Mouse (Mus musculus): Measurements from ENCODE around the gene Alpl. TPM values are rescaled to one million over a fixed set of nuclear protein-coding genes. Genes with fewer than 3 reads are reported as not detected.

The Alpl gene
- polyA plus RNA-seq, 1 experiment from 2014 or later, result 149 TPM

DNA sequence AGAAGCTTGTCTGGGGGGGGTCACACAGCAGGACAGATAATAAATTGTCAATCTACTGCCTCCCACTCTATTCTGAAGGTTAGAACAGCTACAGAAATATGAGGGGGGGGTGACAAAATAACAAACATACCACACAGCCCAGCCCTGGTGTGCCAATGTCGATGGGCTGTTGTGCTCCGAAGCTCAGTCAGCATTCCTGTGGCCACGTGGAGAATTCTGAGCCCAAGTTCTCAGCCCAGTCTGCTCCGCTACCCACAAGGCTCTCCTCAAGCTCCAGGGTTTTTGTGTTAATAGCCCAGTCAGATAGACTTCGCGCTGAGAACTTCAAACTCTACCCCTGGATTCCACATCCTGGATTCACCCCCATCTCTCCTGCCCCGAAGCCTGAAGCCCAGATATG lies 2.6 kb downstream of the Alpl start:
- peaks cover 7% of the 10 kb centered on the region for H3K27me3 ChIP-seq (replicated peaks; ENCODE audit: control insufficient read depth, insufficient read depth, low read length)
- 74% methylated on average over 7 of the region's 7 CpGs for WGBS
- no peak overlapping the region; the same call in 1 of the 2 replicates for H3K4me3 ChIP-seq (ENCODE audit: low read depth, low read length)
- H3K27ac ChIP-seq (replicated peaks; ENCODE audit: low read depth, low read length), result peak overlapping the region; percentile 76; the same call in 1 of the 2 replicates
- ATAC-seq (ENCODE audit: low read depth), result no peak
- peak overlapping the region; percentile 94; the same call in 1 of the 2 replicates for H3K4me2 ChIP-seq (ENCODE audit: low read depth, low read length)
- no peak for DNase-seq (ENCODE audit: low spot score)
- peaks cover 17% of the 10 kb centered on the region for H3K4me1 ChIP-seq (ENCODE audit: control insufficient read depth, insufficient read depth, low read length)
- no peaks in the 10 kb centered on the region for H3K36me3 ChIP-seq (ENCODE audit: control insufficient read depth, insufficient read depth, low read length)
- no peak overlapping the region for H3K9ac ChIP-seq (ENCODE audit: low read depth, low read length)
- H3K9me3 ChIP-seq (ENCODE audit: control insufficient read depth, low read length), result no peaks in the 10 kb centered on the region

- 16% methylated on average over 7 of the region's 7 CpGs for whole genome bisulfite sequencing
- no peak overlapping the region for H3K9ac ChIP-seq (ENCODE audit: low read depth, low read length)
- no peaks in the 10 kb centered on the region for H3K9me3 ChIP-seq (ENCODE audit: control insufficient read depth, low read length)
- 0 out of 2 replicates have a peak overlapping the region, but pooled peaks have one; percentile 1 for H3K4me2 ChIP-seq (ENCODE audit: low read depth, low read length)
- no peaks in the 10 kb centered on the region for H3K36me3 ChIP-seq (ENCODE audit: control insufficient read depth, insufficient read depth, low read length)
- DNase-seq (ENCODE audit: low spot score), result peak; percentile 94
- peak; percentile 48 for ATAC-seq (ENCODE audit: low read depth)
- H3K27me3 ChIP-seq (replicated peaks; ENCODE audit: control insufficient read depth, insufficient read depth, low read length), result peaks cover 7% of the 10 kb centered on the region
- H3K27ac ChIP-seq (replicated peaks; ENCODE audit: low read depth, low read length), result peak overlapping the region; percentile 46
- H3K4me1 ChIP-seq (ENCODE audit: control insufficient read depth, insufficient read depth, low read length), result peaks cover 17% of the 10 kb centered on the region
- H3K4me3 ChIP-seq (ENCODE audit: low read depth, low read length), result no peak overlapping the region
Observed at GRCm38 (mm10) chr4:137791440-137791839, 4.7 kb downstream of the Alpl start.

DNA sequence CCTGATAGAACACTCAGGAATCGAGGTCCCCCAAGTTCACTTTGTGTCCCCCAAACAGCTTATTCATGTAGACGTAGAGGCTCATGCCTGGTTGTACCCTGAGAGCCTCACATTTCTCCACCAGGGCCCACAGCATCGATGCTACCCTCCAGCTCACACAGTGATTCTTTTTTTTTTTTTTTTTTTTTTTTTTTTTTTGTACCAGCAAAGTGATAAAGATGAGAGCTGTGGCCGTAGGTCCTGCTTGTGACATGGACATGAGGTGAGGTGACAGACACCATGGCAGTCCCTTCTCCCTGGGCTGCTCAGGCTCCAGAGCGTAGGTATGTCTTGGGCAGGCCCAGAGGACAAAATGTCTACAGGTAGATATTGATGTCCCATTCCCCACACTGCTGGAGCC lies 5.2 kb downstream of the Alpl start:
- peaks cover 16% of the 10 kb centered on the region for H3K4me1 ChIP-seq (ENCODE audit: control insufficient read depth, insufficient read depth, low read length)
- no peak overlapping the region for H3K9ac ChIP-seq (ENCODE audit: low read depth, low read length)
- H3K27ac ChIP-seq (replicated peaks; ENCODE audit: low read depth, low read length), result peak overlapping the region; percentile 44
- H3K4me2 ChIP-seq (ENCODE audit: low read depth, low read length), result no peak overlapping the region
- no peaks in the 10 kb centered on the region for H3K9me3 ChIP-seq (ENCODE audit: control insufficient read depth, low read length)
- DNase-seq (ENCODE audit: low spot score) (no peak), ATAC-seq (ENCODE audit: low read depth) (no peak)
- H3K27me3 ChIP-seq (replicated peaks; ENCODE audit: control insufficient read depth, insufficient read depth, low read length), result peaks cover 6% of the 10 kb centered on the region
- WGBS, result 85% methylated on average over 5 of the region's 5 CpGs
- H3K4me3 ChIP-seq (ENCODE audit: low read depth, low read length), result no peak overlapping the region
- H3K36me3 ChIP-seq (ENCODE audit: control insufficient read depth, insufficient read depth, low read length), result no peaks in the 10 kb centered on the region

GRCm38 (mm10) chr4:137788511-137789049 lies 7.6 kb downstream of the Alpl start:
- ATAC-seq (ENCODE audit: low read depth), result no peak
- Histone ChIP-seq H3K36me3 (ENCODE audit: control insufficient read depth, insufficient read depth, low read length) (no peaks in the 10 kb centered on the region), H3K27ac (replicated peaks; ENCODE audit: low read depth, low read length) (no peak overlapping the region), H3K9me3 (ENCODE audit: control insufficient read depth, low read length) (no peaks in the 10 kb centered on the region), H3K27me3 (replicated peaks; ENCODE audit: control insufficient read depth, insufficient read depth, low read length) (no peaks in the 10 kb centered on the region), H3K4me2 (ENCODE audit: low read depth, low read length) (no peak overlapping the region), H3K4me1 (ENCODE audit: control insufficient read depth, insufficient read depth, low read length) (peaks cover 24% of the 10 kb centered on the region), H3K4me3 (ENCODE audit: low read depth, low read length) (no peak overlapping the region), H3K9ac (ENCODE audit: low read depth, low read length) (no peak overlapping the region)
- DNase-seq (ENCODE audit: low spot score), result no peak
- WGBS, result 70% methylated on average over 7 of the region's 7 CpGs

- no peak for DNase-seq (ENCODE audit: low spot score)
- ATAC-seq (ENCODE audit: low read depth), result no peak
- WGBS, result 80% methylated on average over 7 of the region's 7 CpGs
- Histone ChIP-seq H3K36me3 (ENCODE audit: control insufficient read depth, insufficient read depth, low read length) (no peaks in the 10 kb centered on the region), H3K9me3 (ENCODE audit: control insufficient read depth, low read length) (no peaks in the 10 kb centered on the region), H3K4me2 (ENCODE audit: low read depth, low read length) (no peak overlapping the region), H3K27me3 (replicated peaks; ENCODE audit: control insufficient read depth, insufficient read depth, low read length) (no peaks in the 10 kb centered on the region), H3K4me3 (ENCODE audit: low read depth, low read length) (no peak overlapping the region), H3K9ac (ENCODE audit: low read depth, low read length) (no peak overlapping the region), H3K27ac (replicated peaks; ENCODE audit: low read depth, low read length) (no peak overlapping the region), H3K4me1 (ENCODE audit: control insufficient read depth, insufficient read depth, low read length) (peaks cover 26% of the 10 kb centered on the region)
Observed at GRCm38 (mm10) chr4:137787589-137788289, 8.4 kb downstream of the Alpl start.

DNA sequence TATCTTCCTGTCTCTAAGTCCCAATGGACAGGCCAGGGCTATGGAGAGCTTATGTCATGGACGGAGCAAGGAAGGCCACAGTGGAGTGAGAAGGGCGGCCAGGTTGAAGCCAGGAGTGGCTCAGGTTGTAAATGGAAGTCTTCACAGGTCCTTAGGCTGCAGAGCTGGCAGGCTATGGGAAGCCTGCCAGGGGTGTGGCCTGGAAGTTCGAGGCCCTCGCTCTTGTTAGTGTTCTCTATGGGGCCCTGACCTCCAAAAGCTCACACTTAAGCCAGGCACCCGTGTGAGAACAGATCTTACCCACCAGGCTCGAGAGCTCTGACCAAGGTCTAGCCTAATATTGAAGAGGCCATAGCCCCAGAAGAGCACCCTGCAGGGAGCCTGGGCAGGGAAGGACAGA lies 9.7 kb downstream of the Alpl start:
- 82% methylated on average over 6 of the region's 6 CpGs for WGBS
- ATAC-seq (ENCODE audit: low read depth), result no peak
- peaks cover 20% of the 10 kb centered on the region for H3K4me1 ChIP-seq (ENCODE audit: control insufficient read depth, insufficient read depth, low read length)

GRCm38 (mm10) chr4:137785270-137785669 lies 10.9 kb downstream of the Alpl start:
- Histone ChIP-seq H3K27me3 (replicated peaks; ENCODE audit: control insufficient read depth, insufficient read depth, low read length) (no peaks in the 10 kb centered on the region), H3K36me3 (ENCODE audit: control insufficient read depth, insufficient read depth, low read length) (no peaks in the 10 kb centered on the region), H3K4me3 (ENCODE audit: low read depth, low read length) (no peak overlapping the region), H3K4me2 (ENCODE audit: low read depth, low read length) (no peak overlapping the region), H3K27ac (replicated peaks; ENCODE audit: low read depth, low read length) (no peak overlapping the region), H3K4me1 (ENCODE audit: control insufficient read depth, insufficient read depth, low read length) (peaks cover 15% of the 10 kb centered on the region), H3K9me3 (ENCODE audit: control insufficient read depth, low read length) (no peaks in the 10 kb centered on the region), H3K9ac (ENCODE audit: low read depth, low read length) (no peak overlapping the region)
- ATAC-seq (ENCODE audit: low read depth) (0 out of 2 replicates have a peak, but pooled peaks have one; percentile 23), DNase-seq (ENCODE audit: low spot score) (no peak)
- WGBS, result 73% methylated on average over 6 of the region's 6 CpGs

More for the DNA sequence above, 9.7 kb downstream of the Alpl start:
- no peaks in the 10 kb centered on the region for H3K27me3 ChIP-seq (replicated peaks; ENCODE audit: control insufficient read depth, insufficient read depth, low read length)
- no peak for DNase-seq (ENCODE audit: low spot score)
- no peak overlapping the region for H3K4me3 ChIP-seq (ENCODE audit: low read depth, low read length)
- H3K9ac ChIP-seq (ENCODE audit: low read depth, low read length), result no peak overlapping the region
- H3K27ac ChIP-seq (replicated peaks; ENCODE audit: low read depth, low read length), result no peak overlapping the region
- no peaks in the 10 kb centered on the region for H3K9me3 ChIP-seq (ENCODE audit: control insufficient read depth, low read length)
- no peaks in the 10 kb centered on the region for H3K36me3 ChIP-seq (ENCODE audit: control insufficient read depth, insufficient read depth, low read length)
- no peak overlapping the region for H3K4me2 ChIP-seq (ENCODE audit: low read depth, low read length)

GRCm38 (mm10) chr4:137784741-137785140 lies 11.4 kb downstream of the Alpl start:
- WGBS, result 74% methylated on average over 6 of the region's 6 CpGs
- Histone ChIP-seq H3K36me3 (ENCODE audit: control insufficient read depth, insufficient read depth, low read length) (no peaks in the 10 kb centered on the region), H3K9ac (ENCODE audit: low read depth, low read length) (no peak overlapping the region), H3K4me1 (ENCODE audit: control insufficient read depth, insufficient read depth, low read length) (peaks cover 15% of the 10 kb centered on the region), H3K9me3 (ENCODE audit: control insufficient read depth, low read length) (no peaks in the 10 kb centered on the region), H3K4me2 (ENCODE audit: low read depth, low read length) (no peak overlapping the region), H3K4me3 (ENCODE audit: low read depth, low read length) (no peak overlapping the region), H3K27me3 (replicated peaks; ENCODE audit: control insufficient read depth, insufficient read depth, low read length) (no peaks in the 10 kb centered on the region), H3K27ac (replicated peaks; ENCODE audit: low read depth, low read length) (no peak overlapping the region)
- no peak for DNase-seq (ENCODE audit: low spot score)
- no peak for ATAC-seq (ENCODE audit: low read depth)
